Mouse (Mus musculus) spleen, adult 2 months (tissue): Measurements from ENCODE around the gene Camta2.

ENCODE experiments used
- CTCF ChIP-seq: fragments of 200-500 bp; IDR thresholded peaks from 2 replicates; pipeline ENCODE4 v1.5.1; 2011; ENCODE audit warnings: mild to moderate bottlenecking, inconsistent platforms; ENCODE audit not compliant: insufficient read depth, insufficient read length, insufficient replicate concordance; ENCODE audit errors: extremely low read depth
- POLR2A ChIP-seq: fragments of 200-500 bp; IDR thresholded peaks from 2 replicates; pipeline ENCODE4 v1.6.1; 2011; ENCODE audit warnings: low read depth, low read length, inconsistent platforms

DNA sequence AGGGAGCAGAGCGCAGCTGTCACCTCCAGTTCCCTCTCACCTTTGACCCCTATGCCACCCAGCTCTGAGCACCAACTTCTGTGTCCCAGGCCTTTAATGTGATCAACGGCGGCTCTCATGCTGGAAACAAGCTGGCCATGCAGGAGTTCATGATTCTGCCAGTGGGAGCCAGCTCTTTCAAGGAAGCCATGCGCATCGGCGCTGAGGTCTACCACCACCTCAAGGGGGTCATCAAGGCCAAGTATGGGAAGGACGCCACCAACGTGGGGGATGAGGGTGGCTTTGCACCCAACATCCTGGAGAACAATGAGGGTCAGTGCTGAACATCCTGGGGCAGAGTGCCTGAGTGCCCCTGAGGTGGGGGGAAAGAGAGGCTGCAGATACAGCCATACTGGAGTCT is 27.3 kb downstream of the Camta2 start:
- TF ChIP-seq CTCF = no peak
- no peak for TF ChIP-seq POLR2A
